Mouse (Mus musculus) embryonic facial prominence, embryonic 12.5 days (tissue): Measurements from ENCODE around the gene Slco6d1. TPM values are rescaled to one million over a fixed set of nuclear protein-coding genes. Genes with fewer than 3 reads are reported as not detected.

Source experiments
- microRNA-seq: library from miRNA; unstranded; fragments of <30 nt; microRNA quantifications from one replicate; pipeline ENCODE4, GENCODE M21; 2017
- polyA plus RNA-seq: library from polyadenylated mRNA; unstranded; fragments of >200 nt; fragmentation: Nextera tagmentation; extraction: Ambion mirVana; gene quantifications from 2 replicates; pipeline ENCODE4 v1.2.1, GENCODE M21; 2016

The Slco6d1 gene
- polyA plus RNA-seq, 1 experiment from 2014 or later = not detected

Small RNA genes lying within 50 kb of the gene (microRNA-seq; reads per million reads assigned to microRNA genes)
- not detected for gene Gm26134
